Comparison of ENCODE assay signal across 11 mouse cellular contexts in genomic region chr15:31599834-31600233, GRCm38 (mm10). TPM values are rescaled to one million over a fixed set of nuclear protein-coding genes. Genes with fewer than 3 reads are reported as not detected.
DNase-seq lines count a peak whose midpoint lies in the region; ATAC-seq and TF ChIP-seq lines count a peak whose summit lies in the region.
"Had no signal": no experiment of that assay in that cellular context is flagged by ENCODE, and none has a peak within 500 bp of the region (broad histone marks: within the 10 kb centered on the region; RNA-seq: fewer than 3 reads in every experiment).

No protein-coding gene starts in this region.

- H3K9ac ChIP-seq in heart, postnatal 0 days (replicated peaks; ENCODE audit: low read depth, low read length): no peak overlapping the region; the same call in 1 of the 2 replicates
- H3K9ac ChIP-seq in hindbrain, postnatal 0 days (replicated peaks; ENCODE audit: low read length): no peak overlapping the region
- no peak overlapping the region for H3K9ac ChIP-seq in midbrain, embryonic 16.5 days (ENCODE audit: low read depth, low read length)

- TF ChIP-seq EP300 in heart, postnatal 0 days (IDR thresholded peaks at IDR 0.05; ENCODE audit: low read depth): no peak

- peaks cover 28% of the 10 kb centered on the region for H3K36me3 ChIP-seq in heart, postnatal 0 days (replicated peaks; ENCODE audit: control insufficient read depth, insufficient read depth, low read length)
- H3K36me3 ChIP-seq in hindbrain, postnatal 0 days (ENCODE audit: insufficient read depth, low read length): peaks cover 14% of the 10 kb centered on the region
- peaks cover 9% of the 10 kb centered on the region for H3K36me3 ChIP-seq in midbrain, embryonic 16.5 days (ENCODE audit: control insufficient read depth, insufficient read depth, low read length)

- TF ChIP-seq CTCF in heart, postnatal 0 days (IDR thresholded peaks at IDR 0.05; ENCODE audit: low read depth): no peak
- TF ChIP-seq CTCF in bone marrow macrophage, adult 2 months (IDR thresholded peaks at IDR 0.05; ENCODE audit: low read depth, low read length): no peak
- TF ChIP-seq CTCF in hindbrain, postnatal 0 days (IDR thresholded peaks at IDR 0.05; ENCODE audit: low read depth): no peak

- DNase-seq in heart, postnatal 0 days (ENCODE audit: low spot score): no peak
- no peak for DNase-seq in heart, adult 11 months
- DNase-seq in hindbrain, postnatal 0 days (ENCODE audit: low spot score): no peak
- DNase-seq: layer of hippocampus, adult 9-11 months had no signal

- ATAC-seq in heart, postnatal 0 days (ENCODE audit: insufficient read depth, low read depth): no peak
- no peak for ATAC-seq in hindbrain, postnatal 0 days
- no peak for ATAC-seq in midbrain, embryonic 16.5 days
- ATAC-seq in activated CD4-positive, CD25-positive, alpha-beta regulatory T cell, adult 4 months: no peak
- ATAC-seq in granulocyte monocyte progenitor cell, adult 5-6 weeks (replicated peaks; ENCODE audit: poor library complexity, severe bottlenecking): no peak
- ATAC-seq in inflammation-experienced regulatory T-cells, adult 6 months: no peak
- ATAC-seq: Patski had no signal

- peak overlapping the region; percentile 90; the same call in 1 of the 2 replicates for H3K4me2 ChIP-seq in heart, postnatal 0 days (ENCODE audit: low read depth, low read length)
- peak overlapping the region; percentile 71 for H3K4me2 ChIP-seq in hindbrain, postnatal 0 days (ENCODE audit: low read depth, low read length)
- H3K4me2 ChIP-seq in midbrain, embryonic 16.5 days (ENCODE audit: low read length): peak overlapping the region; percentile 99

- H3K4me1 ChIP-seq in heart, postnatal 0 days (ENCODE audit: control insufficient read depth, insufficient read depth): peaks cover 18% of the 10 kb centered on the region
- H3K4me1 ChIP-seq in bone marrow macrophage, adult 2 months (ENCODE audit: control insufficient read depth, insufficient read depth, low read length): peaks cover 22% of the 10 kb centered on the region
- peaks cover 8% of the 10 kb centered on the region; the same call in 1 of the 2 replicates for H3K4me1 ChIP-seq in hindbrain, postnatal 0 days (ENCODE audit: insufficient read depth, low read length)
- H3K4me1 ChIP-seq in midbrain, embryonic 16.5 days (ENCODE audit: control insufficient read depth, insufficient read depth, low read length): peaks cover 32% of the 10 kb centered on the region

- no peaks in the 10 kb centered on the region for H3K9me3 ChIP-seq in heart, postnatal 0 days (replicated peaks; ENCODE audit: control insufficient read depth, low read length)
- H3K9me3 ChIP-seq in hindbrain, postnatal 0 days (ENCODE audit: low read length): no peaks in the 10 kb centered on the region
- no peaks in the 10 kb centered on the region for H3K9me3 ChIP-seq in midbrain, embryonic 16.5 days (replicated peaks; ENCODE audit: control insufficient read depth, low read length, poor library complexity, severe bottlenecking)

- no peaks in the 10 kb centered on the region for H3K27me3 ChIP-seq in heart, postnatal 0 days (ENCODE audit: control insufficient read depth, insufficient read depth, low read length)
- H3K27me3 ChIP-seq in hindbrain, postnatal 0 days (ENCODE audit: insufficient read depth, low read length): no peaks in the 10 kb centered on the region
- no peaks in the 10 kb centered on the region for H3K27me3 ChIP-seq in midbrain, embryonic 16.5 days (ENCODE audit: control insufficient read depth, insufficient read depth, low read depth, low read length)
- H3K27me3 ChIP-seq: Patski had no signal

- no peak overlapping the region for H3K27ac ChIP-seq in heart, postnatal 0 days (ENCODE audit: low read depth)
- no peak overlapping the region for H3K27ac ChIP-seq in bone marrow macrophage, adult 2 months (ENCODE audit: insufficient read depth, low read depth, low read length)
- no peak overlapping the region for H3K27ac ChIP-seq in hindbrain, postnatal 0 days
- no peak overlapping the region for H3K27ac ChIP-seq in midbrain, embryonic 16.5 days (ENCODE audit: low read length)

- no peak overlapping the region for H3K4me3 ChIP-seq in heart, postnatal 0 days (ENCODE audit: low read depth, low read length)
- H3K4me3 ChIP-seq in bone marrow macrophage, adult 2 months (ENCODE audit: insufficient read depth, low read length): peak overlapping the region; percentile 71
- peak overlapping the region; percentile 90; the same call in 1 of the 2 replicates for H3K4me3 ChIP-seq in hindbrain, postnatal 0 days (ENCODE audit: low read length)
- no peak overlapping the region for H3K4me3 ChIP-seq in midbrain, embryonic 16.5 days (ENCODE audit: low read depth, low read length)

- WGBS in heart, postnatal 0 days: 59% methylated on average over 4 of the region's 4 CpGs
- WGBS in hindbrain, postnatal 0 days: 75% methylated on average over 4 of the region's 4 CpGs
- 86% methylated on average over 4 of the region's 4 CpGs for WGBS in midbrain, embryonic 16.5 days

- TF ChIP-seq POLR2A in bone marrow macrophage, adult 2 months (IDR thresholded peaks at IDR 0.05; ENCODE audit: borderline replicate concordance, low read depth, low read length): no peak

RNA-seq across cellular contexts. Expression of gene Cct5, which starts 1.8 kb away (rescaled TPM):
- 209 and 215 TPM in 2 replicates for total RNA-seq in heart, postnatal 0 days (2014; rRNA removed; ENCODE audit: low replicate concordance)
- 239 and 243 TPM in 2 replicates for polyA plus RNA-seq in heart, postnatal 0 days (2015; fragmentation: Nextera tagmentation; extraction: Ambion mirVana)
- polyA plus RNA-seq in bone marrow macrophage, adult 2 months (2012; ENCODE audit: insufficient read depth, insufficient read length, missing spikeins): 135 and 148 TPM in 2 replicates
- 251 and 279 TPM in 2 replicates for total RNA-seq in hindbrain, postnatal 0 days (2014; rRNA removed)
- polyA plus RNA-seq in hindbrain, postnatal 0 days (2015; fragmentation: Nextera tagmentation; extraction: Ambion mirVana): 416 and 423 TPM in 2 replicates
- 484 and 516 TPM in 2 replicates for polyA plus RNA-seq in midbrain, embryonic 16.5 days (2015; fragmentation: Nextera tagmentation; extraction: Ambion mirVana)
- 100 to 1,000 TPM; 432 to 525 TPM for polyA plus RNA-seq in activated CD4-positive, CD25-positive, alpha-beta regulatory T cell, adult 4 months (2017; shearing (Covaris generic))
- total RNA-seq in granulocyte monocyte progenitor cell, adult 5-6 weeks (2014; fragmentation: Nextera tagmentation): 412 and 454 TPM in 2 replicates
- 535 and 555 TPM in 2 replicates for total RNA-seq in granulocyte monocyte progenitor cell, adult 5-6 weeks (2017)
- 100 to 1,000 TPM; 381 to 446 (median 430) TPM for polyA plus RNA-seq in inflammation-experienced regulatory T-cells, adult 6 months (2017; shearing (Covaris generic))

RNA-seq across cellular contexts. Expression of gene Fam173b, which starts 1.8 kb away (rescaled TPM):
- 9.7 and 15.1 TPM in 2 replicates for total RNA-seq in heart, postnatal 0 days (2014; rRNA removed; ENCODE audit: low replicate concordance)
- 13.4 and 15.3 TPM in 2 replicates for polyA plus RNA-seq in heart, postnatal 0 days (2015; fragmentation: Nextera tagmentation; extraction: Ambion mirVana)
- polyA plus RNA-seq in bone marrow macrophage, adult 2 months (2012; ENCODE audit: insufficient read depth, insufficient read length, missing spikeins): 14.4 and 17.3 TPM in 2 replicates
- 7.4 and 12.5 TPM in 2 replicates for total RNA-seq in hindbrain, postnatal 0 days (2014; rRNA removed)
- 8.2 and 8.9 TPM in 2 replicates for polyA plus RNA-seq in hindbrain, postnatal 0 days (2015; fragmentation: Nextera tagmentation; extraction: Ambion mirVana)
- 8.2 and 9.3 TPM in 2 replicates for polyA plus RNA-seq in midbrain, embryonic 16.5 days (2015; fragmentation: Nextera tagmentation; extraction: Ambion mirVana)
- polyA plus RNA-seq in activated CD4-positive, CD25-positive, alpha-beta regulatory T cell, adult 4 months (2017; shearing (Covaris generic)): 10 to 100 TPM; 20.0 to 26.3 TPM
- total RNA-seq in granulocyte monocyte progenitor cell, adult 5-6 weeks (2014; fragmentation: Nextera tagmentation): 8.6 and 13.0 TPM in 2 replicates
- total RNA-seq in granulocyte monocyte progenitor cell, adult 5-6 weeks (2017): 7.7 and 11.1 TPM in 2 replicates
- polyA plus RNA-seq in inflammation-experienced regulatory T-cells, adult 6 months (2017; shearing (Covaris generic)): 10 to 100 TPM; 22.1 to 28.3 (median 25.9) TPM

RNA-seq across cellular contexts. Expression of gene Cmbl, which starts 34.6 kb away (rescaled TPM):
- 20.8 and 41.0 TPM in 2 replicates for total RNA-seq in heart, postnatal 0 days (2014; rRNA removed; ENCODE audit: low replicate concordance)
- polyA plus RNA-seq in heart, postnatal 0 days (2015; fragmentation: Nextera tagmentation; extraction: Ambion mirVana): 22.1 and 22.8 TPM in 2 replicates
- 4.2 and 6.0 TPM in 2 replicates for polyA plus RNA-seq in bone marrow macrophage, adult 2 months (2012; ENCODE audit: insufficient read depth, insufficient read length, missing spikeins)
- 15.2 and 21.2 TPM in 2 replicates for total RNA-seq in hindbrain, postnatal 0 days (2014; rRNA removed)
- 22.7 and 24.9 TPM in 2 replicates for polyA plus RNA-seq in hindbrain, postnatal 0 days (2015; fragmentation: Nextera tagmentation; extraction: Ambion mirVana)
- 8.7 and 12.8 TPM in 2 replicates for polyA plus RNA-seq in midbrain, embryonic 16.5 days (2015; fragmentation: Nextera tagmentation; extraction: Ambion mirVana)
- under 1 TPM in 1 of 2 experiments, not detected in 1; 0.80 TPM for polyA plus RNA-seq in activated CD4-positive, CD25-positive, alpha-beta regulatory T cell, adult 4 months (2017; shearing (Covaris generic))
- not detected in 2 replicates for total RNA-seq in granulocyte monocyte progenitor cell, adult 5-6 weeks (2014; fragmentation: Nextera tagmentation)
- total RNA-seq in granulocyte monocyte progenitor cell, adult 5-6 weeks (2017): not detected in 2 replicates
- polyA plus RNA-seq in inflammation-experienced regulatory T-cells, adult 6 months (2017; shearing (Covaris generic)): not detected
- total RNA-seq: common myeloid progenitor, adult 5-6 weeks had no signal

Comparison
In these comparisons a context has a peak if more than half of its experiments do, and no peak if none do; other contexts are left out.
1. H3K4me3 ChIP-seq: peak in bone marrow macrophage, adult 2 months (single experiment) and hindbrain, postnatal 0 days (single experiment); none in heart, postnatal 0 days (single experiment) and midbrain, embryonic 16.5 days (single experiment).
2. Peak in every context shown above with its lines, with median percentiles within 50 percentile points of each other: H3K4me2 ChIP-seq.